Mouse (Mus musculus) ovary, postnatal 36 days (tissue): Measurements from ENCODE around the gene Aox3.

ENCODE experiments used
- DNase-seq: peaks from one replicate; pipeline ENCODE4 v3.0.0; 2022; ENCODE audit warnings: low spot score, mixed read lengths

The Aox3 gene

GRCm38 (mm10) chr1:58198386-58198785 is 85.5 kb downstream of the Aox3 start:
- DNase-seq = peak; percentile 64

GRCm38 (mm10) chr1:58210203-58210602 is 97.3 kb downstream of the Aox3 start, which contains the start of gene Aox4:
Aox4 (plus strand) TSS chr1:58210397.
- DNase-seq = peak; percentile 45

GRCm38 (mm10) chr1:58212805-58213204 is 99.9 kb downstream of the Aox3 start:
- DNase-seq = no peak

DNA sequence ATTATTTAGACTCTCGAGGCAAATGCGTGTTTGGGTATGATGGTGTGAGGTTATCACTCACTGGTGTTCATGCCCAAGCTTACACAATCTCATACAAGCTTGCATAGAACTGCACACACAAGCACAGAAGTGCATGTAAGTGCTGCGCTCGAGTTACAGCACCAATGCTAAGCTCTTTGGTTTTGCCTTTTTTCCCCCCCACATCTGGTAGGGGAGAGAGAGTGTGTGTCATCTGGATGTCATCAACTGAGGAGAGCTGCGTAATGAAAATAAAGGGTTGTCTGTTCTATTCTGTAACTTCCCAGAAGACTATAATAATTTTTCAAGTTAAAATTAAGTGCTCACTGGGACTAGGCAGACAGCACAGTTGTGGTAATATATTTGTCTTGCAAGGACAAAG is 100.9 kb downstream of the Aox3 start:
- DNase-seq = no peak

DNA sequence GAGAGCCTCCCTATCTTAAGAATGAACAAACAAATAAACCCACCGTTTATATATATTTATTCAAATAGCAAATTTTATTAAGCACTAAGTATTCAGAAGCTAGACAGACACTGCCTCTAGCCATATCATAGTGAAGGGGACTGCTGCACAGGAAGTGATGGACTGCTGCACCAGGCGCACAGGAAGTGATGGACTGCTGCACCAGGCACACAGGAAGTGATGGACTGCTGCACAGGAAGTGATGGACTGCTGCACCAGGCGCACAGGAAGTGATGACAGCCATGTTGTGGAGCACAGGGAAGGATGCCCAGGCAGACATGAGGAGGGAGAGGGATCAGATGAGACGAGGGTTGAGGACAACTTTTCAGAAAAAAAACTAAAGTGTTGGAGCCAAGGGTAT is 102.4 kb downstream of the Aox3 start:
- DNase-seq = no peak

DNA sequence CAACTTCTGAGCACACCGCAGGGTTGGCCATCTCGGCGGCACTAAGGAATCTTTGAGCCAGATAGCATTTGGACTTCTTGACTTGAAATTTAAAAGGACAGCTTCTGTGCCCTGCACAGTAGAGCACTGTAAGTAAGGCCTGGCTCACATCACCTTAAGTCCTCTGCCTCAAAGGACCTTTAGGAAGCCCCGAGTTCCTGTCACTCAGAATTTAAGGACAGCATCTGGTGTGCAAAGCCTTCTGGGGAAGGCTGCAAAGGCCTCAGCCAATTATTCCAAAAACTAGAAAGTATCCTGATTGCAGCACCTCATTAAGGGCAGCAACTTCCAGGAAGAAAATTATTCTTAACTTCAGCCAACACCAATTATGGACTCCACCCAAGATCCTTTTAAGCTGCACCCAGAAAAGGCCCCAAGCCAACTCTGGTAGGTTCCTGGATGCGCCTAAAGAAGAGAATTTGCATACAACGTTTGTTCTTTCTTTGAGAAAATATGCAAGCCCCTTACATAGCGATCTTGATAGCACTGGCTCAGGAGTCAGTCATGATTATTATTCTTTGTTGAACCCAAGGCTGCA is 103.1 kb downstream of the Aox3 start:
- DNase-seq = no peak

GRCm38 (mm10) chr1:58221070-58221469 is 108.1 kb downstream of the Aox3 start:
- DNase-seq = no peak

DNA sequence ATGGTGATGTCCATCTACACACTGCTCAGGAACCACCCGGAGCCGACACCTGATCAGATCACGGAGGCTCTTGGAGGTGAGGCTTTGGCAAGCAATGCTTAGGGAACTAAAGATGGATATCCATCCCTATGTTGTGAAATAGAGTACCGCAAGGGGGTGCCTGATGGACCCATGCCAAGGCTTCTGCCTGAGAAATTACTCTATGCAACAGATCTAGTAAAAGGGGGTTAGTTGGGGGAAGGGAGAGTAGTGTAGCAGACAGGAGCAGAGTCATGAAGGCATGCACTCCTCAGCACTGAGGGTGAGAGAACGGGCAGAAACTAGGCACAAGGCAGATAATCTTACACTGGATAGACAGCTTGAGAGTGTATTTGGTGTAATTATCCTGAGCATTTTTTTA is 108.9 kb downstream of the Aox3 start:
- DNase-seq = no peak

DNA sequence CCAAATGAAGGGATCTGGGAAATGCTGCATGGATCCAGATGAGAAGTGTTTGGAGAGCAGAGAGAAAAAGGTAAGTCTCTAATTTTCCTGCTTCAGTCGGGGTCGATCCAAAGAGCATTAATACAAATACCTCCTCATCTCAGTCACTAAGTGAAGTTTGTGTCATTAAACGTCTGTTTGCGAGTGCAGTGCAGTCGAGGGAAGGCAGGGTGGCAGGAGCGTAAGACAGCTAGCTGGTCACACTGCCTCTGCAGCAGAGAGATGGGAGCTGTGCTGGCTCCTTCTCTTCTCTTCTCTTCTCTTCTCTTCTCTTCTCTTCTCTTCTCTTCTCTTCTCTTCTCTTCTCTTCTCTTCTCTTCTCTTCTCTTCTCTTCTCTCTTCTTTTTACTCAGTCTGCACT is 115.2 kb downstream of the Aox3 start:
- DNase-seq = no peak

DNA sequence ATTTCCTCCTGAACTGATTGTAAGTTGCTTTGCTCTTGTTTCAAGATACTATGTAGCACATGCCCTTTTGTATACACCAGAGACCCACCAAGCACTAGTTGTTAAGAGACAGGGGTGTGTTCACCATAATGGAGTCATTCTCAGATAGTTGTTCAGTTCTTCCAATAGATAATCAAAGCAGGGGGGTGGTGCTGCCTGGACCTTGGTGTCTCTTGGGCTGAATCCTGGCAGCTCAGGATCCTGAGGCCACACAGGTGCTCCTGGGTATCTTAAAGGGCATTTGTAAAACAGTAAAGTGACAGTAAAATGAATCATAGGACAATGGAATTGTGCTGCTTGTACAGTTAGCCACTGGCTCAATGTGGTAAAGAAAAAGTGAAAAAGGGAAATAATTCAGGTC is 116.0 kb downstream of the Aox3 start:
- DNase-seq = no peak

DNA sequence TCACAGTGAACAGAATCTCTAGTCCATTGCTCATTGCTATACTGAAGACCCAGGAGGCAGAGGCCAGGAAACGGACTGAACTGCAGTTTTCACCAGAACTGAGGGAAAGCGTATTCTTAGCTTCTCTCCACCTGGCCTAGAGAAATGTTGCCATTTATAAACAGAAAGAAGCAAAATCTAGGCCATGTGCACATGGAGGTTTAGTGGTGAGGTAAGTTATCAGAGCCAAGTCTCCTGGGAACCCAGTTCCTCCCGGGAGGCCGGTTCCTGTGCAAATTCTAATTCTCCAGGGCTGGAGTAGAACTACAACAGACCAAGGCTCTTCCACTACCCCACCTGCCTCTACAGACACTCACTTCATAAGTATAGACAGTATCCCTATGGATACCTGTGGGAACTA is 116.8 kb downstream of the Aox3 start:
- DNase-seq = no peak

DNA sequence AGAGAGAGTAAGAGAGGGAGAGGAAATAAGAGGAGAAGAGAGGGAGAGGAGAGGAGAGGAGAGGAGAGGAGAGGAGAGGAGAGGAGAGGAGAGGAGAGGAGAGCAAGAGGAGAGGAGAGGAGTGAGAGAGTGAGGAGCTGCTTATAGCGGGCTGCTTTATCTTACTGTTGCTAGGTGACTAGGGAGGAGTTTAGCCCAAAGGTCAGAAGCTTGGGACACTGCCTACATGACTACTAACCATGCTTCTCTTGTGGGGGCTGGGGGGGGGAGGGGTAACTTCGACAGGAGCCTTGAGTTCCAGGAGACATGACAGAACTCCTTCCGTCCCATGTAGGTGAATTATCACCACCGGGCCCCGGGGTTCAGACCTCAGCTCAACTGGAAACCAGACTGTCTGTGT is 117.6 kb downstream of the Aox3 start:
- no peak for DNase-seq

DNA sequence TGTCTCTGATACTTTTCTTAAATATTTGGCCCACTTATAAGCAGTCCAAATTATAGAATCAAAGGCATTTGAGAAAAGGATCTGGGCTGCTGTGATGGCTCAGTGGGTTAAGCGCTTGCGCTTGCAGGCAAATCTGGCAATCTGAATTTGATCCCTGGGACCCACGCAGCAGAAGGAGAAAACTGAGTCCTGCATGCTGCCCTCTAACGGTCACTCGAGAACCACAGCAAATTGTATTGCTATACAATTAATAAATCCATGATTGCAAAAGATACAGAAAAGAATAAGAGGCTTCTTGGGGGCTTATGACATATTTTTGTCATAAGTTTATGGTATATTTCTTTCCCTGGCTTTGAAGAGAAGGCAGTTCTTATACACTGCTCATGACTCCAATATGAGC is 122.5 kb downstream of the Aox3 start:
- DNase-seq = no peak

GRCm38 (mm10) chr1:58237527-58238299 is 124.8 kb downstream of the Aox3 start:
- DNase-seq = no peak

DNA sequence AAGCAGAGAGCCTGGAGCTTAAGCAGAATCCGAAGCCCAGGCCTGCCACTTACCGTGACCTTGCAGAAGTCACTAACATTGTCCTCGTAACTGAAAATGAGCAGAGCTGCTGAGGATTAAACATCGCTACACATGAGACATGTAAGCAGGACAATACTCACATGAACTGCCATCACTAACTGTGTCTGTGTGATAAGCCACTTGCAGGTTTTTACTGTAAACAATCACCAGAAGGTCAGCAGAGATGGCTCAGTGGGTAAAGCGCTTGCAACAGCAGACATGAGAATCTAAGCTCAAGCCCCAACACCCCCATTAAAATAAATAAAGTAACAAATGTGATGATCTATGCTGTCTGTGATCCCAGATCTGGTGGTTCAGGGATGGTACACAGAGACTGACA is 125.5 kb downstream of the Aox3 start:
- no peak for DNase-seq

DNA sequence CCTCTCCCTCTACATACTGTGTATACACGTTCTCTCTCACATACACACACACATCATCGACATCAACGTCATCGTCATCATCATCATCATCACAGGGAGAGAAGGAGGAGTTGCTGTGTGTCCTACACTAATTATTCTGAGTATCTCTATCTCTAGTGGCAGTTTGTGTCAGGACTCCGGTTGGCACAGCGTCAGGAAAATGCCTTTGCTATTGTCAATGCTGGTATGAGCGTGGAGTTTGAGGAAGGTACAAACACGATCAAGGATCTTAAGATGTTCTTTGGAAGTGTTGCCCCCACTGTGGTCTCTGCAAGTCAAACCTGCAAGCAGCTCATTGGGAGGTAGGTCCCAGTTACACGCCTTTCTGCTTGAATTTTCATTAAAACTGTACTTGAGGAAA is 126.0 kb downstream of the Aox3 start:
- DNase-seq = no peak

GRCm38 (mm10) chr1:58240347-58240746 is 127.4 kb downstream of the Aox3 start:
- no peak for DNase-seq

DNA sequence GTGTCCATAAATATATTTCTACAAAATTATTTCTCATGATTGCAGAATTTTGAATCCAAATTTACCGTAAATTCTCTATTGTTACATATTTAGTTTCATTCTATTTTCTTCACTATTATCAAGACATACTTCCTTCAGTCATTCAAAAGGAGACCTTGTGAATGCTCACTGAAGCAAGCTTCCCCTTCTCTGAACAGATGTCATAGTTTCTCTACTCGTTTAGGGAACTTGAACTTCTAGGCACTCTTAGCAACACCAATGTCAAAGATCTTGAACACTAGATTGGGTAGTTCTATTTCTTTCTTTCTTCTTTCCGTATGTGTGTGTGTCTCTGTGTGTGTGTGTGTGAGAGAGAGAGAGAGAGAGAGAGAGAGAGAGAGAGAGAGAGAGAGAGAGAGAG is 131.6 kb downstream of the Aox3 start:
- no peak for DNase-seq

DNA sequence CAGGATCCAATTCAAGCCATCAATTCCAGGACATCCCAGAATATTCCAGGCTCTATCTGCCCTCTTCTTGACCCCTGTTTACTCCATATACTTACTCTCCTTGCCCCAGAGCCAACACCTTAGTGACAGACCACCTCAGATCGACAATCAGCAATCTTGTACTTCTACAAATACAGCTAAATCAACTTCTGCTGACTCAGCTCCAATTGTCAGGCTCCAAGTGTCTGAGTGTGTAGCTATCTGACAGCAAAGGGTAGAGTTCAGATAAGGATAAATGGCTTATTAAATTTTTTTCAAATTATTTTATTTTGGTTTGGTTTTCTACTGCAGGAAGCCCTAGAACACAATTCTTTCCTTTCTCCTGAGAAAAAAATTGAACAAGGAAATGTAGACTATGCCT is 135.6 kb downstream of the Aox3 start:
- no peak for DNase-seq
